Mouse (Mus musculus) spleen, adult 2 months (tissue): ENCODE measurements at regions not wholly inside any gene's neighbourhood (a gene's known extent, or its start where the extent isn't known, plus 50 kb on each side); places are given as distances from the start of the nearest gene placed in this dataset.

Experiments
- CTCF ChIP-seq: fragments of 200-500 bp; IDR thresholded peaks from 2 replicates; pipeline ENCODE4 v1.5.1; 2011; ENCODE audit warnings: mild to moderate bottlenecking, inconsistent platforms; ENCODE audit not compliant: insufficient read depth, insufficient read length, insufficient replicate concordance; ENCODE audit errors: extremely low read depth
- POLR2A ChIP-seq: fragments of 200-500 bp; IDR thresholded peaks from 2 replicates; pipeline ENCODE4 v1.6.1; 2011; ENCODE audit warnings: low read depth, low read length, inconsistent platforms

DNA sequence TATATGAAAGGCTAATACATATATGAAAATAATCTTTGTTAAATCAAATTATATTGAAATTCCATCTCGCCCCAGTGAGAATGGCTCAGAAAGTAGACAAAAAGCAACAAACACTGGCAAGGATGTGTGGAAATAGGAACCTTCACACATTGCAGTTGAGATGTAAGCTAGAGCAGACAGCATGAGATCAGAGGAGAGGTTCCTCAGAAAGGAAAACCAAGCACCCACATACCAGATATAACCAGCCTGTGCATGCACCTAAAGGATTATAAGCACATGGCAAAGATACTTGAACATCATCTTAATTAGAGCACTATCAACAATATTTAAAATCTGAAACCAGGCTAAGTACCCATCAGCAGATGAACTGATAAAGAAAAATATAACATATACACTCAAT, 60.6 kb upstream of the Sstr4 start:
- TF ChIP-seq CTCF (no peak), POLR2A (no peak)
